Mouse (Mus musculus): ENCODE data around the gene Nup214. TPM values are rescaled to one million over a fixed set of nuclear protein-coding genes. Genes with fewer than 3 reads are reported as not detected.

The Nup214 gene
- total RNA-seq, 2 experiments from 2014 or later, result 54.1 to 66.7 TPM

Small RNA genes lying within 50 kb of the gene (microRNA-seq; reads per million reads assigned to microRNA genes)
- 1.5 to 1.7 reads per million in 2 experiments for gene Mir7674

Other genes starting within 250 kb of the Nup214 start
- not detected for gene Qrfp, start 163.9 kb upstream of the Nup214 start, total RNA-seq (2021)
- 100 to 1,000 TPM; 105 to 114 TPM for gene Fibcd1, start 128.4 kb upstream of the Nup214 start, total RNA-seq (2021)
- 1 to 10 TPM; 5.7 to 7.2 TPM for gene Lamc3, start 87.1 kb upstream of the Nup214 start, total RNA-seq (2021)
- 1 to 10 TPM; 6.1 to 8.8 TPM for gene Aif1l, start 24.3 kb upstream of the Nup214 start, total RNA-seq (2021)
- gene Fam78a, start 110.4 kb downstream of the Nup214 start, total RNA-seq (2021), result 1 to 10 TPM; 4.5 to 5.3 TPM
- gene Plpp7, start 121.1 kb downstream of the Nup214 start, total RNA-seq (2021), result 10 to 100 TPM; 23.2 to 24.9 TPM
- gene Prrc2b, start 176.6 kb downstream of the Nup214 start, total RNA-seq (2021), result 100 to 1,000 TPM; 271 to 276 TPM

Data from layer of hippocampus, postnatal 36 days (tissue).